Mouse (Mus musculus): ENCODE data around the gene Hspg2. TPM values are rescaled to one million over a fixed set of nuclear protein-coding genes. Genes with fewer than 3 reads are reported as not detected.

Hspg2 gene
- total and polyA plus RNA-seq, 3 experiments, result 1.3 to 14.0 (median 5.5) TPM

DNA sequence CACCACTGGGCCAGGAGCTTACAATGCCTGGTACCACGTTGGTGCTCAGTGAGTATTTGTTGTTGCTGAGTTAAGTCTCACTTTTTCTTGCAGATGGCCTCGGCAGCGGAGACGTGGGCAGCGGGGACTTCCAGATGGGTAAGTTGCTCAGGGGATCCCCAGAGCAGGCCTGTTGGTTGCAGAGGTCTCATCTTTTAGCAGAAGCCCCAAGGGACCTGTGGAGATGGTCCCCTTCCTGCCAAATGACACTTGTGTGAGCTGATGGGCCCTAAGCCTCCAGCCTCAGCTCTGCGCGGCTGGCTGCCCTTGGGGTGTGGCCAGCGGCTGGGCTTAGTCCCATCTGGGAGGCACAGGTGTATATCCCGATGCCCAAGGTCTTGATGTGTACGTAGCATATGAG is 33.6 kb downstream of the Hspg2 start (continued):
- TF ChIP-seq MEF2A (IDR thresholded peaks at IDR 0.05; ENCODE audit: borderline replicate concordance, low read depth, low read length) (peak; percentile 66; the same call in 1 of the 2 replicates), GABPA (IDR thresholded peaks at IDR 0.05; ENCODE audit: insufficient replicate concordance, low read depth, low read length) (no peak), RAD21 (IDR thresholded peaks at IDR 0.05; ENCODE audit: low read depth, low read length) (no peak), UBTF (IDR thresholded peaks at IDR 0.05; ENCODE audit: low read depth, low read length) (no peak), JUN (IDR thresholded peaks at IDR 0.05; ENCODE audit: insufficient read depth, low read depth, low read length) (no peak), MYC (IDR thresholded peaks at IDR 0.05; ENCODE audit: low read depth, low read length) (no peak)

DNA sequence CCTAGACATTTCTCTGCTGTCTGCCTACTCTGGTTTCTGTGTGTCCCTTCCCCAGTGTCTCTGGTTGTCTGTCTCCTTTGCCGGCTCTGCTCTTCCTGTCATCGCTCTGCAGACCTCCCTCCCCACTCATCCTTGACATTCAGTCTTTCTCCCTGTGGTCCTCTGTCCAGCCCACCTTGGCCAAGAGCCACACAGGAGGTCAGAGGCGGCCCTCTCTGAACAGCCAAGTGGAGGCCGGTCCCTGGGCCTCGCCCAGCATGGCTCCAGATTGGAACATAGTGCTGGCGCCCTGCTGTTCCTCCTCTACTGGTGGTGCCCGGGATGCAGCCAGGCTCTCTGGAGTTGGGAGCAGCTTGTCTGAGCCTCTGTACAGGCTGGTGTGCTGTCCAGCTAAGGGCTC is 34.2 kb downstream of the Hspg2 start:
- in situ Hi-C loops (cut with MboI; ENCODE audit: low pct_ligation_motif_present, low pct_unique_long_range_greater_than_20kb, low sequenced_read_pairs), result loop anchor here (5.0 kb wide), 1 partner anchor 36 kb away; the partner anchor contains the start of gene Hspg2
- dilution Hi-C loops (cut with MboI; ENCODE audit: extremely low pct_ligation_motif_present, extremely low pct_unique_long_range_greater_than_20kb, low sequenced_read_pairs), result no loop called here

DNA sequence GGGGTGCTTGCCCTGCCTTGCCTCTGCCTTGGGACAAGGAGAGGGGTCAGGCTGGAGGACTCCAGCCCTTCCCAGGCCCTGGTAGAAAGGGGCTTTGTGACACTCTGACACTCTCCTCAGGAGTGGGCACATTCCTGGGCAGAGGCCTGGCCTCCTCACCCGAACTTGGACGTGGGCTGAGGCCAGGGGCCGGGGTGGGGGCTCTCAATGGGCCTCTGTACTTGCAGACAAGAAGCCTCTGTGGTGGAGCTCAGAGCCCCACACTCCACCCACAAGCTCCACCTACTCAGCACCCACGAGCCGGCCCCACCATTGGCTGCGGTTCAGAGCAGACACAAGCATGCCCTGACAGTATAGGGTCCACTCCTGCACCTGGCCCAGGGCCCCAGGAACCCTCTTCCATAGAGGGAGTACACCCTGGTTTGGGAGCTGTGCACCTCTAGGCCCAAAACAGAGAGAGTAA is 35.0 kb downstream of the Hspg2 start:
- in situ Hi-C loops (cut with MboI; ENCODE audit: low pct_ligation_motif_present, low pct_unique_long_range_greater_than_20kb, low sequenced_read_pairs) (loop anchor here (5.0 kb wide), 1 partner anchor 36 kb away; the partner anchor contains the start of gene Hspg2), dilution Hi-C loops (cut with MboI; ENCODE audit: extremely low pct_ligation_motif_present, extremely low pct_unique_long_range_greater_than_20kb, low sequenced_read_pairs) (no loop called here)
- DNase-seq (ENCODE audit: extremely low read depth), result no peak
- Histone ChIP-seq H3K36me3 (replicated peaks in 1 of 2; ENCODE audit: control insufficient read depth in 1 of 2, insufficient read depth in 1 of 2, low read length in 1 of 2) (peaks cover 0 to 27% of the 10 kb centered on the region in 2 experiments), H3K79me2 (replicated peaks; ENCODE audit: control insufficient read depth, extremely low read depth, insufficient read depth, poor library complexity, severe bottlenecking) (no peaks in the 10 kb centered on the region), H3K27me3 (replicated peaks) (no peaks in the 10 kb centered on the region), H3K9me3 (replicated peaks; ENCODE audit: low read length) (no peaks in the 10 kb centered on the region), H3K4me1 (ENCODE audit: control insufficient read depth in 1 of 2, insufficient read depth in 2 of 2) (peaks cover 27 to 63% of the 10 kb centered on the region in 2 experiments), H3K9ac (ENCODE audit: insufficient read depth, low read depth) (no peak overlapping the region), H3K4me3 (replicated peaks in 1 of 3; ENCODE audit: low read depth in 2 of 3, low read length in 2 of 3, poor library complexity in 1 of 3) (no peak overlapping the region), H3K27ac (ENCODE audit: insufficient read depth, low read depth) (no peak overlapping the region), H3K4me2 (ENCODE audit: insufficient read depth, low read depth, poor library complexity, severe bottlenecking) (no peak overlapping the region)
- TF ChIP-seq CTCF (conservative IDR thresholded peaks at IDR 0.05 in 1 of 2, IDR thresholded peaks at IDR 0.05 in 1 of 2; ENCODE audit: low read depth in 2 of 2, low read length in 2 of 2), result no peak

More for the DNA sequence above, 34.2 kb downstream of the Hspg2 start:
- H3K4me2 ChIP-seq (ENCODE audit: insufficient read depth, low read depth, poor library complexity, severe bottlenecking), result no peak overlapping the region
- H3K9ac ChIP-seq (ENCODE audit: insufficient read depth, low read depth), result no peak overlapping the region
- TF ChIP-seq GABPA (IDR thresholded peaks at IDR 0.05; ENCODE audit: insufficient replicate concordance, low read depth, low read length), result no peak
- no peak for TF ChIP-seq POLR2A (IDR thresholded peaks at IDR 0.05; ENCODE audit: low read depth, low read length)
- no peak for TF ChIP-seq USF1 (IDR thresholded peaks at IDR 0.05; ENCODE audit: low read depth, low read length)
- no peak for TF ChIP-seq ZNF384 (IDR thresholded peaks at IDR 0.05; ENCODE audit: low read depth, low read length)
- TF ChIP-seq BHLHE40 (IDR thresholded peaks at IDR 0.05; ENCODE audit: low read depth, low read length), result no peak
- TF ChIP-seq ZKSCAN1 (IDR thresholded peaks at IDR 0.05; ENCODE audit: borderline replicate concordance, low read depth, low read length), result no peak
- no peak for TF ChIP-seq ETS1 (conservative IDR thresholded peaks at IDR 0.05; ENCODE audit: low read depth, low read length)
- TF ChIP-seq JUN (IDR thresholded peaks at IDR 0.05; ENCODE audit: insufficient read depth, low read depth, low read length), result no peak
- no peak for TF ChIP-seq MAFK (IDR thresholded peaks at IDR 0.05; ENCODE audit: insufficient replicate concordance, low read length)
- TF ChIP-seq JUND (conservative IDR thresholded peaks at IDR 0.05; ENCODE audit: low read depth, low read length), result no peak
- H3K79me2 ChIP-seq (replicated peaks; ENCODE audit: control insufficient read depth, extremely low read depth, insufficient read depth, poor library complexity, severe bottlenecking), result no peaks in the 10 kb centered on the region
- H3K36me3 ChIP-seq (replicated peaks in 1 of 2; ENCODE audit: control insufficient read depth in 1 of 2, insufficient read depth in 1 of 2, low read length in 1 of 2), result peaks cover 0 to 20% of the 10 kb centered on the region in 2 experiments
- no peaks in the 10 kb centered on the region for H3K27me3 ChIP-seq (replicated peaks)
- no peak for DNase-seq (ENCODE audit: extremely low read depth)
- peaks cover 32 to 71% of the 10 kb centered on the region in 2 experiments for H3K4me1 ChIP-seq (ENCODE audit: control insufficient read depth in 1 of 2, insufficient read depth in 2 of 2)
- H3K27ac ChIP-seq (ENCODE audit: insufficient read depth, low read depth), result no peak overlapping the region
- H3K9me3 ChIP-seq (replicated peaks; ENCODE audit: low read length), result no peaks in the 10 kb centered on the region
- no peak overlapping the region for H3K4me3 ChIP-seq (replicated peaks in 1 of 3; ENCODE audit: low read depth in 2 of 3, low read length in 2 of 3, poor library complexity in 1 of 3)

Measured in CH12.LX (cell line).